Mouse (Mus musculus) Muller cell, postnatal 12 days (primary cell): ENCODE data around the gene Rhou.
A peak's percentile ranks its signal among the peaks of the same experiment; 100 is the strongest.

Experiments
- DNase-seq: peaks from one replicate; pipeline ENCODE4 v3.0.0-alpha.2; 2015; ENCODE audit errors: inconsistent ontology term

Rhou gene

GRCm38 (mm10) chr8:123651390-123652098 is 2.2 kb upstream of the Rhou start:
- DNase-seq: no peak

GRCm38 (mm10) chr8:123652641-123653040 is 1.1 kb upstream of the Rhou start:
- no peak for DNase-seq

GRCm38 (mm10) chr8:123653994-123654569 is 353 bp downstream of the Rhou start:
- peak; percentile 79 for DNase-seq

GRCm38 (mm10) chr8:123654763-123655162 is 1.0 kb downstream of the Rhou start:
- DNase-seq: no peak

- no peak for DNase-seq
Observed at GRCm38 (mm10) chr8:123655351-123655779, 1.6 kb downstream of the Rhou start.

GRCm38 (mm10) chr8:123657826-123658225 is 4.1 kb downstream of the Rhou start:
- no peak for DNase-seq

GRCm38 (mm10) chr8:123659469-123660057 is 5.8 kb downstream of the Rhou start:
- DNase-seq: no peak

- DNase-seq: no peak
Observed at GRCm38 (mm10) chr8:123661515-123661914, 7.8 kb downstream of the Rhou start.

GRCm38 (mm10) chr8:123665580-123665979 is 11.9 kb downstream of the Rhou start:
- DNase-seq: no peak

- DNase-seq: no peak
Observed at GRCm38 (mm10) chr8:123666832-123667231, 13.1 kb downstream of the Rhou start.

GRCm38 (mm10) chr8:123668681-123669080 is 15.0 kb downstream of the Rhou start:
- DNase-seq: peak; percentile 23

- DNase-seq: no peak
Observed at GRCm38 (mm10) chr8:123670766-123671165, 17.0 kb downstream of the Rhou start.

- DNase-seq: no peak
Observed at GRCm38 (mm10) chr8:123671454-123671853, 17.7 kb downstream of the Rhou start.

GRCm38 (mm10) chr8:123672648-123673047 is 18.9 kb downstream of the Rhou start:
- peak; percentile 72 for DNase-seq

GRCm38 (mm10) chr8:123675611-123676010 is 21.9 kb downstream of the Rhou start:
- DNase-seq: no peak

- DNase-seq: no peak
Observed at GRCm38 (mm10) chr8:123678390-123678789, 24.7 kb downstream of the Rhou start.

- peak; percentile 53 for DNase-seq
Observed at GRCm38 (mm10) chr8:123682073-123682761, 28.5 kb downstream of the Rhou start.

GRCm38 (mm10) chr8:123683321-123683720 is 29.6 kb downstream of the Rhou start:
- DNase-seq: no peak

GRCm38 (mm10) chr8:123684806-123685205 is 31.1 kb downstream of the Rhou start:
- DNase-seq: no peak

- DNase-seq: no peak
Observed at GRCm38 (mm10) chr8:123685477-123685876, 31.7 kb downstream of the Rhou start.

- DNase-seq: no peak
Observed at GRCm38 (mm10) chr8:123687826-123688225, 34.1 kb downstream of the Rhou start.

- DNase-seq: peak; percentile 75
Observed at GRCm38 (mm10) chr8:123692165-123692962, 38.6 kb downstream of the Rhou start.
